Mouse (Mus musculus): ENCODE measurements around the gene Plcb3.

Gene Plcb3

GRCm38 (mm10) chr19:6919876-6920740 is 56.2 kb downstream of the Plcb3 start:
- DNase-seq, result peak; percentile 82

GRCm38 (mm10) chr19:6919431-6919830 is 56.8 kb downstream of the Plcb3 start:
- peak; percentile 50 for DNase-seq

- DNase-seq, result peak; percentile 28
Observed at GRCm38 (mm10) chr19:6918321-6918720, 57.9 kb downstream of the Plcb3 start.

- DNase-seq, result peak; percentile 26
Observed at GRCm38 (mm10) chr19:6916496-6916895, 59.8 kb downstream of the Plcb3 start.

- peak; percentile 9 for DNase-seq
Observed at GRCm38 (mm10) chr19:6915276-6915675, 61.0 kb downstream of the Plcb3 start.

- DNase-seq, result peak; percentile 27
Observed at GRCm38 (mm10) chr19:6914540-6914939, 61.7 kb downstream of the Plcb3 start.

- DNase-seq, result peak; percentile 45
Observed at GRCm38 (mm10) chr19:6913991-6914390, 62.3 kb downstream of the Plcb3 start.

- DNase-seq, result peak; percentile 16
Observed at GRCm38 (mm10) chr19:6913036-6913435, 63.2 kb downstream of the Plcb3 start.

GRCm38 (mm10) chr19:6912205-6912970 is 63.9 kb downstream of the Plcb3 start:
- peak; percentile 45 for DNase-seq

GRCm38 (mm10) chr19:6911101-6912074 is 64.9 kb downstream of the Plcb3 start:
- peak; percentile 60 for DNase-seq

GRCm38 (mm10) chr19:6910306-6910705 is 66.0 kb downstream of the Plcb3 start:
- DNase-seq, result peak; percentile 79

- peak; percentile 93 for DNase-seq
Observed at GRCm38 (mm10) chr19:6909507-6910289, 66.6 kb downstream of the Plcb3 start, which contains the start of the genes Trmt112 and Prdx5. Gene Trmt112, plus strand, starts transcription at chr19:6909698. Gene Prdx5, minus strand, starts transcription at chr19:6910106.

GRCm38 (mm10) chr19:6909021-6909420 is 67.2 kb downstream of the Plcb3 start:
- DNase-seq, result no peak

GRCm38 (mm10) chr19:6907811-6908540 is 68.3 kb downstream of the Plcb3 start:
- DNase-seq, result peak; percentile 36

GRCm38 (mm10) chr19:6907094-6907493 is 69.2 kb downstream of the Plcb3 start:
- DNase-seq, result peak; percentile 47

- peak; percentile 26 for DNase-seq
Observed at GRCm38 (mm10) chr19:6906199-6906598, 70.1 kb downstream of the Plcb3 start.

GRCm38 (mm10) chr19:6905498-6906159 is 70.6 kb downstream of the Plcb3 start:
- DNase-seq, result peak; percentile 11

- no peak for DNase-seq
Observed at GRCm38 (mm10) chr19:6904846-6905245, 71.4 kb downstream of the Plcb3 start.

- no peak for DNase-seq
Observed at GRCm38 (mm10) chr19:6903031-6903430, 73.2 kb downstream of the Plcb3 start.

Data from cerebellum, adult 11-12 months (tissue).